Mouse (Mus musculus) kidney, embryonic 14.5 days (tissue): ENCODE data around the gene Elmo2. TPM values are rescaled to one million over a fixed set of nuclear protein-coding genes. Genes with fewer than 3 reads are reported as not detected.

ENCODE experiments used
- ATAC-seq: fragments of 200-750 bp; cut with Nextera tagmentation; 2 replicates; pipeline ENCODE4 v1.8.0; 2017; ENCODE audit warnings: moderate number of reproducible peaks, mild to moderate bottlenecking, moderate TSS enrichment, moderate library complexity; ENCODE audit not compliant: low FRiP score, low TSS enrichment
- H3K27ac ChIP-seq: fragments of 300-500 bp; sonication (generic); 2 replicates; pipeline ENCODE4 v1.5.1; 2014; ENCODE audit warnings: low read depth, mild to moderate bottlenecking, low read length, moderate library complexity, mixed read lengths
- H3K27me3 ChIP-seq: fragments of 300-500 bp; sonication (generic); 2 replicates; pipeline ENCODE4 v1.6.1; 2014; ENCODE audit warnings: mild to moderate bottlenecking, low read length; ENCODE audit not compliant: control insufficient read depth, insufficient read depth
- H3K36me3 ChIP-seq: fragments of 300-500 bp; sonication (generic); 2 replicates; pipeline ENCODE4 v1.6.1; 2014; ENCODE audit warnings: low read length, mixed read lengths; ENCODE audit not compliant: control insufficient read depth, insufficient read depth
- H3K4me1 ChIP-seq: fragments of 300-500 bp; sonication (generic); 2 replicates; pipeline ENCODE4 v1.6.1; 2014; ENCODE audit warnings: low read length, mixed read lengths; ENCODE audit not compliant: control insufficient read depth, insufficient read depth
- H3K4me2 ChIP-seq: fragments of 300-500 bp; sonication (generic); replicated peaks from 2 replicates; pipeline ENCODE4 v1.6.1; 2014; ENCODE audit warnings: low read depth, mild to moderate bottlenecking, low read length
- H3K4me3 ChIP-seq: fragments of 300-500 bp; sonication (generic); 2 replicates; pipeline ENCODE4 v1.5.1; 2014; ENCODE audit warnings: mild to moderate bottlenecking, low read length
- H3K9ac ChIP-seq: fragments of 300-500 bp; sonication (generic); 2 replicates; pipeline ENCODE4 v1.6.1; 2014; ENCODE audit warnings: low read depth, mild to moderate bottlenecking, low read length, moderate library complexity
- H3K9me3 ChIP-seq: fragments of 300-500 bp; sonication (generic); 2 replicates; pipeline ENCODE4 v1.6.1; 2016; ENCODE audit warnings: low read length; ENCODE audit not compliant: control insufficient read depth
- WGBS: fragments of 180-500 bp; shearing (Covaris S2); extraction: QIAGEN DNeasy Blood & Tissue Kit; methylation state at CpG from one replicate; pipeline ENCODE4 v1.1.7; 2014; 5-methylcytosine and 5-hydroxymethylcytosine counted together
- polyA plus RNA-seq: library from polyadenylated mRNA; unstranded; fragments of >200 nt; fragmentation: Nextera tagmentation; extraction: Ambion mirVana; gene quantifications from 2 replicates; pipeline ENCODE4 v1.2.1, GENCODE M21; 2014

Gene Elmo2
- polyA plus RNA-seq, 1 experiment from 2014 or later = 84.1 TPM

DNA sequence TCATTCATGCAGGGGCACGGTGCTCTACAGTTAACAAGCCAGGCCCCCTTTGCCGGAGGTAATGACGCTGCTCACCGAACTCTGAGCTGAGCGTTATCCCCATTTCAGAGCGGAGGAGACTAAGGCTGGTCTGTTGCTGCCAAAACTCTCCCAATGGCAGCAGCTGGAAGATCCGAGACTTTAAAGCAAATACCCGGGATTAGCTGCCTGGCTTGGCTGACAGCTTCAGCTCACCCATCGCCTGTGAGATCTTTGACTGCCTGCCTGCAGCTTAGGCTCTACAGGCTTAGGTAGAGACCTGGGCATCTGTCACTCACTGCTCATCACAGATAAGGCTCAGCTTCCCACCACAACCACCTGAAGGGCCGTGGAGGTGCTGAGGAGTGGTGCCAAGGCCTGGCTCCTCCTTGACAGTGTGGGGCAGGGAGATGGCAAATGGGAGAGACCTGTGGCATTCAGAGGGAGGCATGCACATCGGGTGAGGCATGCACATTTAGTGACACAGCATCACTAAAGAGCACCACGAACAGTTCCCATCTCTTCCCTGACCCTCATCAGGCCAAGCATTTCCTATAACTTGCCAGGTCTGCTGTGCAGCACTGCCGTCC, 15.4 kb downstream of the Elmo2 start:
- Histone ChIP-seq H3K36me3 (peaks cover 54% of the 10 kb centered on the region), H3K9me3 (no peaks in the 10 kb centered on the region), H3K4me3 (no peak overlapping the region), H3K27me3 (no peaks in the 10 kb centered on the region), H3K27ac (no peak overlapping the region), H3K4me2 (no peak overlapping the region), H3K9ac (no peak overlapping the region), H3K4me1 (peaks cover 28% of the 10 kb centered on the region)
- 62% methylated on average over 13 of the region's 13 CpGs for WGBS
- ATAC-seq = no peak

DNA sequence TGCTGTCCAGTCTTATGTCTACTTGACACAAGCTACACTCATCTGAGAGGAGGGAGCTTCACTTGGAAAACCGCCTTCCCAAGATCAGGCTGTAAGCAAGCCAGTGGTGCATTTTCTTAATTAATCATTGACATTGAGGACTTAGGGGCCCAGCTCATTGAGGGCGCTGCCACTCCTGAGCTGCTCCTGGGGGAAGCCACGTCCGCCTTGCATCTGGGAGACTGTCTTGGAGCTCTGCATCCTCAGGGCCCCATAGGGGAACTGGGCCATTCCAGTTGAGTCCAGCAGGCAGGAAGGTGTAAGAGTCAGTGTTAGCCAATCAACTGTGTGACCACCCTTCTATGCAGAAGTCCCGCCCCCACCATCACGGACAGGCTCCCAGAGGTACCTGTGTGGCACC, 18.5 kb downstream of the Elmo2 start:
- no peak overlapping the region for H3K9ac ChIP-seq
- H3K4me2 ChIP-seq = no peak overlapping the region
- peaks cover 58% of the 10 kb centered on the region for H3K36me3 ChIP-seq
- peak; percentile 70; the same call in 1 of the 2 replicates for ATAC-seq
- 0 out of 2 replicates have a peak, but pooled peaks cover 10% of the 10 kb centered on the region for H3K4me1 ChIP-seq
- no peak overlapping the region for H3K27ac ChIP-seq
- WGBS = 71% methylated on average over 6 of the region's 6 CpGs
- no peak overlapping the region for H3K4me3 ChIP-seq
- H3K9me3 ChIP-seq = no peaks in the 10 kb centered on the region
- H3K27me3 ChIP-seq = no peaks in the 10 kb centered on the region

DNA sequence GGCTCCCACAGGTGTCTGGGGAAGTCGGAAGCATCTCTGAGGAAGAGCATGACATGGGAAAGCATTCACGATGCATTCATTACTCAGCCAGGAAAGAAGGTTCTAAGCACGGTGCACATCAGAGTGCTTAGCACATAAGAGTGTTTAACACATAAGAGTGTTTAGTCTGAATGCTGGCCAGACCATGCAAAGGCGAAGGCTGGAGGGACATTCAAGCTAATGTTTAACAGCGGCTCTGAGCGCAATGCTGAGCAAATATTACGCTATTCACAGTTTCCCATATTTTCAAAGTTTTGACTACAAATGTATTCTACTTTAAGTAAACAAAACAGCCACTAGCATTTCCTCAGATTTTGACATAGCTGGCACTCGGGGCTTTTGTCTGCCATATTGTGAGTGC, 20.8 kb downstream of the Elmo2 start:
- peaks cover 58% of the 10 kb centered on the region for H3K36me3 ChIP-seq
- H3K4me3 ChIP-seq = no peak overlapping the region
- H3K9ac ChIP-seq = no peak overlapping the region
- ATAC-seq = no peak
- no peaks in the 10 kb centered on the region for H3K27me3 ChIP-seq
- H3K4me2 ChIP-seq = no peak overlapping the region
- no peaks in the 10 kb centered on the region for H3K9me3 ChIP-seq
- no peak overlapping the region for H3K27ac ChIP-seq
- H3K4me1 ChIP-seq = 0 out of 2 replicates have a peak, but pooled peaks cover 3% of the 10 kb centered on the region
- WGBS = 84% methylated on average over 8 of the region's 8 CpGs

DNA sequence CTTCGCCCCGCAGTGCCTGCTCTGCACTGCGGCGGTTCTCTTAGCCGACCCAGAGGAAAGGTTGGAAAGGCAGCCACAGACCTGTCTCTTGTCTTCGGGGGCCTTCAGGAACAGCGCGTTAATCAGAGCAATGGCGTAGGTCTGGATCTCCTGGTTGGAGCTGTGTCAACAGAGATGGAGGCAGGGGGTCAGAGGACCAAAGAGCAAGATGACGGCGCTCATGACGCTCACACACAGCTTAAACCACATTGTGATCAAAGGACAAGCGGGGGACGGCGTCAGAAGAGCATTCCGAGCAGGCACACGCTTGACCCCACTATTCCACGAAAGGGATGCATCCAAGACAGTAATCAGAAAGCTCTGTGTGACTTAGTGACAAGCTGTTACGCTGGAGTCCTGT, 21.5 kb downstream of the Elmo2 start:
- H3K4me3 ChIP-seq = no peak overlapping the region
- H3K27ac ChIP-seq = no peak overlapping the region
- no peak for ATAC-seq
- WGBS = 86% methylated on average over 19 of the region's 19 CpGs
- H3K9ac ChIP-seq = no peak overlapping the region
- no peak overlapping the region for H3K4me2 ChIP-seq
- H3K4me1 ChIP-seq = 0 out of 2 replicates have a peak, but pooled peaks cover 3% of the 10 kb centered on the region
- no peaks in the 10 kb centered on the region for H3K27me3 ChIP-seq
- peaks cover 55% of the 10 kb centered on the region for H3K36me3 ChIP-seq
- H3K9me3 ChIP-seq = no peaks in the 10 kb centered on the region

DNA sequence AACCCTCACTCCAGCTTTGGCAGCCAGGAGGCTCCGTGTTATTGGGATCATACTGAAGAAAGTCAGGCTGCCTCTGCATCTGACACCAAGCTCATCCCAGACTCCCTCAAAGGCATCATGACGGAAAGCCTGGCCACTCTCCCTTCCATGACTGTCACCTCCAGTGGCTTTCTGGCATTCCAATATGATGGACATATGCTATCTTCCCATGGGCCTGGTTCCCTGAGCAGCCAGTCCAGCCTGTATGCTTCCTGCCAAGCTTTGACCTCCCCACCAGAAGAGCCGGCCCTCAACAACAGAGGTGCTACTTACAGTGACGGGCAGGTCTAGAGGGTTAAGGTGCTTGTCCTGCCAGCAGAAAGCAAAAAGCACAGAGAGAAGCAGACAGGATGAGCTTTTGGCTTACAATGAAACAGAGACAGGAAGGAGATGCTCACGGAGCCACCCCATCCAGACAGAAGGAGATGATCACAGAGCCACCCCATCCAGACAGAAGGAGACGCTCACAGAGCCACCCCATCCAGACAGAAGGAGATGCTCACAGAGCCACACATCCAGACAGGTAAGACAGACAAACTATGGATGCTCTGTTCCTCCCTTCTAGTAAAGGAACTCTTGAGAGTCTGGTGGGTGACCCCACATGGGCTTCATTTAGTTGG, 22.8 kb downstream of the Elmo2 start:
- H3K4me2 ChIP-seq = no peak overlapping the region
- 90% methylated on average over 6 of the region's 6 CpGs for WGBS
- H3K4me1 ChIP-seq = no peaks in the 10 kb centered on the region
- H3K27ac ChIP-seq = no peak overlapping the region
- H3K27me3 ChIP-seq = no peaks in the 10 kb centered on the region
- no peak overlapping the region for H3K4me3 ChIP-seq
- H3K9ac ChIP-seq = no peak overlapping the region
- H3K9me3 ChIP-seq = no peaks in the 10 kb centered on the region
- peaks cover 53% of the 10 kb centered on the region for H3K36me3 ChIP-seq
- no peak for ATAC-seq

DNA sequence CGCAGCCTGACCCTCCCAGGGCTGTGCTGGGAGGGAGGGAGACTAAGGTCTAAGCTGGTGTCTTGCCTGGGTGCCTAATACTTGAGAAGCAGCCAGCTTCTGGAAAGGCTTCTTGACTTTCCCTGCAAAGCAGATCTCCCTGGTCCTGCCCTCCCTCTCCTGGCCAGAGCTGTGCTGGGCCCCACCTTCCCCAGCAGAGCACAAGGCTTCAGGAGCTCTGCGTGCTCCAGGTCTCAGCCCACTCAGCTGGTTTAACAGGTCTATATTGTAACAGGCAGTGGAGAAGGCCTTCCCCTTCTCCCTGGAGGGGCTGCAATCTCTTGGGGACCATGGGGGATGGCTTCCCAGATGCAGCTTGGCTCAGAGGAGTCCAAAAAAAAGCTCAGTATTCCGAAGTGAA, 24.9 kb downstream of the Elmo2 start:
- Histone ChIP-seq H3K27me3 (no peaks in the 10 kb centered on the region), H3K36me3 (peaks cover 66% of the 10 kb centered on the region), H3K9me3 (no peaks in the 10 kb centered on the region), H3K4me3 (no peak overlapping the region), H3K9ac (no peak overlapping the region), H3K4me1 (no peaks in the 10 kb centered on the region), H3K27ac (no peak overlapping the region), H3K4me2 (no peak overlapping the region)
- no peak for ATAC-seq
- 70% methylated on average over 3 of the region's 3 CpGs for WGBS

DNA sequence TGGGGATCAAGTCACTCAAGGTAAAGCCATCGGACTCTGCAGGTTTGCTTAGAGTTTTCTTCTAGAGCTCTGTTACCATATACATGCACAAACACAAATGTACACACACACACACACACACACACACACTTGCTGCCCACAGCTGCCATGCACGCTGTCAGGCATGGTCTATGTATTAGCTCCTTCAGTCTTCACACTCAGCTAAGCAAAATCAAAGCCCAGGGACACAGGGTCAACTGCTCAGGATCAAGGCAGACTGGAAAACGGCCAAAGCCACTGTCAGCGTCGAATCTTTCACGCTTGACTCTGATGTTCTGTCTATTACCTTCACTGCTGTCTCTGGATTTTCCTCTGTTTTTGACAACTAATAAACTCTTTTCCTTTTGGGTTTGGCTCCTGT, 25.4 kb downstream of the Elmo2 start:
- Histone ChIP-seq H3K36me3 (peaks cover 71% of the 10 kb centered on the region), H3K27ac (no peak overlapping the region), H3K9me3 (no peaks in the 10 kb centered on the region), H3K27me3 (no peaks in the 10 kb centered on the region), H3K4me2 (no peak overlapping the region), H3K4me1 (no peaks in the 10 kb centered on the region), H3K4me3 (no peak overlapping the region), H3K9ac (no peak overlapping the region)
- WGBS = 71% methylated on average over 6 of the region's 6 CpGs
- no peak for ATAC-seq

DNA sequence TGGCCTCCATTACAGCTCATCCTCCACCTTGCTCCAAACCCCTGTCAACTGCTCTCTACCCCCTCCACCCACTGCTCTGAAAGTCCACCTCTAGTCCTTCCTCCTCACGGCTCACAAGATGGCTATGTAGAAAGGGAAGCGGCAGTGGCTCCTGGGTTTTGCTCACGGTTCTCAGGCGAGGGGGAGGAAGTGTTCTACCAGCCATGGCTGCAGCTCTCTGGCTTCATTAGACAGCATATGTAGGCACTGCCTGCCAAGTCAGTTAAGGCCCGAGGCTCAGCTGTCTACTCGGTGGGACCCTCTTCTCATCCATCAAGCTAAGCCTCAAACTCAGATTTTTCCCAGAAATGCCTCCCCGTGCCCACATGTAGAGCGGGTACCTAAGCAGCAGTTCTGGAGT, 25.9 kb downstream of the Elmo2 start:
- Histone ChIP-seq H3K9ac (no peak overlapping the region), H3K4me2 (no peak overlapping the region), H3K27me3 (no peaks in the 10 kb centered on the region), H3K36me3 (peaks cover 74% of the 10 kb centered on the region), H3K27ac (no peak overlapping the region), H3K9me3 (no peaks in the 10 kb centered on the region), H3K4me1 (no peaks in the 10 kb centered on the region), H3K4me3 (no peak overlapping the region)
- WGBS = 85% methylated on average over 8 of the region's 8 CpGs
- ATAC-seq = no peak

DNA sequence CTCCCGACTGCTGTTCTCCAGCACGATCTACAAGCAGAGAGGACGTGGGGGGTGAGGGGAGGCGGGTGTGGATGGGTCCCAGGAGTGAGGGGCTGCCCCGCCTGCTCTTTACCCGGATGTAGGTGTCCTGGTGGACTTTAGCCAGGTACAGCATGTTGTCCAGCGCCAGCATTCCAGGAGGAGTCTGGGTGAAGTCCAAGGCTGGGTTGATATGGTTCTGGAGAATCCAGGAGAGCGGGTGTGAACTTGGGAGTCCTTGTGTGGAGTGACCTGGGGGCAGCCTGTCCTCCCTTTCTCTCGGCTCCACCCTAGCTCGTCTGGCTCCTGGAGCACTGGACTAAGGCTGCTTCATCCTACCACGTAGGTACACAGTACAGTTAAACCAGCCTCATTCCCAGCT, 28.9 kb downstream of the Elmo2 start:
- no peaks in the 10 kb centered on the region for H3K9me3 ChIP-seq
- H3K9ac ChIP-seq = no peak overlapping the region
- no peak overlapping the region for H3K4me2 ChIP-seq
- 0 out of 2 replicates have a peak, but pooled peaks have one; percentile 17 for ATAC-seq
- no peaks in the 10 kb centered on the region for H3K27me3 ChIP-seq
- H3K4me1 ChIP-seq = no peaks in the 10 kb centered on the region
- H3K4me3 ChIP-seq = no peak overlapping the region
- H3K27ac ChIP-seq = no peak overlapping the region
- 87% methylated on average over 11 of the region's 11 CpGs for WGBS
- peaks cover 69% of the 10 kb centered on the region for H3K36me3 ChIP-seq
